Mouse (Mus musculus): ENCODE results near the gene Tmem150c. TPM values are rescaled to one million over a fixed set of nuclear protein-coding genes. Genes with fewer than 3 reads are reported as not detected.

Gene Tmem150c
- polyA plus RNA-seq (2012), result 0.02 and 0.03 TPM in 2 replicates

DNA sequence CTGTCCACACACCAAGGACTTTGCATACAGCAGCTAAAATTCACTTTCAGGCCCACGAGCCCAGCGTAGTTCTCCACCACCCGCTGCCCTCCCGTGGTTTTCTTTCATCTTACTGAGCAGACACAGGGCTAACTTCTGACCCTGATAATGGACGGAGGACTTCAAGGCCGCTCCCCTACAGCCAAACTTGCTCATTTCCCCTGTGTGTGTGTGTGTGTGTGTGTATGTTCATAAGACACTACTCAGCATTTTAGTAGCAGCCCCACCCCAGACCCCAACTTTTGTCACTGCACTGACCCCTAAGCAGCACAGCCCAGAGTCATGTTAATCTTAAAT lies at the start of gene Tmem150c:
Gene Tmem150c (minus strand): TSS at position 171 of the 336 bp plus-strand sequence.

GRCm38 (mm10) chr5:100039602-100040142 lies 119.9 kb downstream of the Tmem150c start, which contains the start of the genes Hnrnpdl and Enoph1:
Hnrnpdl (minus strand) TSS chr5:100039664.
Enoph1 (plus strand) TSS chr5:100039985.

Other genes starting within 250 kb of the Tmem150c start
- gene Hnrnpd, start 180.9 kb downstream of the Tmem150c start, polyA plus RNA-seq (2012), result 326 and 488 TPM in 2 replicates
- gene 4930524J08Rik, start 180.7 kb downstream of the Tmem150c start, polyA plus RNA-seq (2012), result 12.0 and 14.1 TPM in 2 replicates
- gene Hnrnpdl, start 120.1 kb downstream of the Tmem150c start, polyA plus RNA-seq (2012), result 209 and 316 TPM in 2 replicates
- gene Enoph1, start 119.8 kb downstream of the Tmem150c start, polyA plus RNA-seq (2012), result 63.6 and 67.3 TPM in 2 replicates